ENCODE assay signal across 10 mouse cellular contexts in the genomic region with DNA sequence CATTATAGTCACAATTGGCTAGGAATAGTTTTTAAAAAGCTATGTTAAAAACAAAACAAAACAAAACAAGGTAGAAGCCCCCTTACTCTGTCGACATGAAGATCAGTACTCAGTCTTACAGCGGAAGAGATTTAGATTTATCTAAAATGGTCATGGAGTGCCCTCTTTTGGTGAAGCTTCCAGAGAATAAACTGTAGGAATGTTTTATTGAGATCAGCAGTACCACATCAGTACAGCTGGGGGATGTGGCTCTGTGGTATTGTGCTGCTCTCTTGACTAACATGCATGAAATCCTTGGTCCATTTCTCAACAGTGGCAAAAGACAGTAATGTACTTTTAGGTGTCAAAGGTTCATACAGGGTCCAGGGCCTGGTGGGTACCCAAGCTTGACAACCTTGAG. TPM values are rescaled to one million over a fixed set of nuclear protein-coding genes. Genes with fewer than 3 reads are reported as not detected.
DNase-seq lines count a peak whose midpoint lies in the region; ATAC-seq lines count a peak whose summit lies in the region.
"Had no signal": no experiment of that assay in that cellular context is flagged by ENCODE, and none has a peak within 500 bp of the region (broad histone marks: within the 10 kb centered on the region; RNA-seq: fewer than 3 reads in every experiment).

No protein-coding gene starts in this region.

- no peaks in the 10 kb centered on the region for H3K36me3 ChIP-seq in embryonic facial prominence, embryonic 11.5 days (replicated peaks; ENCODE audit: control insufficient read depth, insufficient read depth, low read depth, low read length)
- no peaks in the 10 kb centered on the region for H3K36me3 ChIP-seq in embryonic facial prominence, embryonic 10.5 days (replicated peaks)
- no peaks in the 10 kb centered on the region for H3K36me3 ChIP-seq in embryonic facial prominence, embryonic 15.5 days
- H3K36me3 ChIP-seq in midbrain, embryonic 14.5 days (ENCODE audit: control insufficient read depth, insufficient read depth, low read length) = no peaks in the 10 kb centered on the region
- H3K36me3 ChIP-seq: liver, embryonic 15.5 days had no signal

- 30% methylated on average over 2 of the region's 2 CpGs for WGBS in embryonic facial prominence, embryonic 11.5 days
- WGBS in embryonic facial prominence, embryonic 10.5 days = 36% methylated on average over 2 of the region's 2 CpGs
- WGBS in embryonic facial prominence, embryonic 15.5 days = 26% methylated on average over 2 of the region's 2 CpGs
- 29% methylated on average over 2 of the region's 2 CpGs for WGBS in midbrain, embryonic 14.5 days

- no peak overlapping the region for H3K9ac ChIP-seq in embryonic facial prominence, embryonic 11.5 days (replicated peaks; ENCODE audit: low read length)
- H3K9ac ChIP-seq in embryonic facial prominence, embryonic 15.5 days = no peak overlapping the region
- H3K9ac ChIP-seq in midbrain, embryonic 14.5 days (replicated peaks; ENCODE audit: low read length) = no peak overlapping the region
- H3K9ac ChIP-seq: liver, embryonic 15.5 days had no signal

- H3K4me3 ChIP-seq in embryonic facial prominence, embryonic 11.5 days (ENCODE audit: low read depth, low read length) = no peak overlapping the region
- H3K4me3 ChIP-seq in embryonic facial prominence, embryonic 10.5 days = no peak overlapping the region
- no peak overlapping the region for H3K4me3 ChIP-seq in embryonic facial prominence, embryonic 15.5 days (replicated peaks)
- H3K4me3 ChIP-seq in midbrain, embryonic 14.5 days (replicated peaks; ENCODE audit: low read depth, low read length) = no peak overlapping the region
- H3K4me3 ChIP-seq: liver, embryonic 15.5 days had no signal

- H3K4me1 ChIP-seq in embryonic facial prominence, embryonic 11.5 days (ENCODE audit: control insufficient read depth, insufficient read depth, low read length) = no peaks in the 10 kb centered on the region
- H3K4me1 ChIP-seq in embryonic facial prominence, embryonic 10.5 days = no peaks in the 10 kb centered on the region
- H3K4me1 ChIP-seq in embryonic facial prominence, embryonic 15.5 days = no peaks in the 10 kb centered on the region
- no peaks in the 10 kb centered on the region for H3K4me1 ChIP-seq in midbrain, embryonic 14.5 days (ENCODE audit: control insufficient read depth, insufficient read depth, low read length)

- no peak overlapping the region for H3K4me2 ChIP-seq in embryonic facial prominence, embryonic 11.5 days (ENCODE audit: low read depth, low read length)
- no peak overlapping the region for H3K4me2 ChIP-seq in embryonic facial prominence, embryonic 15.5 days (replicated peaks)
- no peak overlapping the region for H3K4me2 ChIP-seq in midbrain, embryonic 14.5 days (ENCODE audit: low read length)
- H3K4me2 ChIP-seq: liver, embryonic 15.5 days had no signal

- no peak overlapping the region for H3K27ac ChIP-seq in embryonic facial prominence, embryonic 11.5 days (replicated peaks; ENCODE audit: low read depth, low read length)
- no peak overlapping the region for H3K27ac ChIP-seq in embryonic facial prominence, embryonic 10.5 days (replicated peaks)
- H3K27ac ChIP-seq in embryonic facial prominence, embryonic 15.5 days (replicated peaks) = no peak overlapping the region
- no peak overlapping the region for H3K27ac ChIP-seq in midbrain, embryonic 14.5 days (replicated peaks; ENCODE audit: low read depth, low read length)
- H3K27ac ChIP-seq: liver, embryonic 15.5 days had no signal

- intact Hi-C loops in left cerebral cortex, postnatal 25 days (cut with DNase I) = loop anchor here (10.0 kb wide), 2 partner anchors 808 to 1142 kb away; a partner anchor contains a TSS

- peak; percentile 35 for DNase-seq in embryonic facial prominence, embryonic 11.5 days (ENCODE audit: low spot score)
- no peak for DNase-seq in embryonic facial prominence, embryonic 10.5 days (ENCODE audit: low spot score)
- DNase-seq in left cerebral cortex, postnatal 25 days (ENCODE audit: low spot score in 2 of 2) = peak; percentile 21 to 65
- DNase-seq in left cerebral cortex, adult 18-20 months (ENCODE audit: low spot score in 2 of 2) = no peak
- DNase-seq in midbrain, embryonic 14.5 days = peak; percentile 79
- DNase-seq in cerebellum, adult 9-10 months = no peak
- no peak for DNase-seq in layer of hippocampus, adult 8-10 months (ENCODE audit: low spot score in 2 of 2)

- ATAC-seq in embryonic facial prominence, embryonic 11.5 days (replicated peaks; ENCODE audit: insufficient number of reproducible peaks, low FRiP score, low TSS enrichment, low read depth) = no peak
- ATAC-seq in embryonic facial prominence, embryonic 15.5 days (ENCODE audit: insufficient number of reproducible peaks, low FRiP score, low TSS enrichment, low read depth) = peak; percentile 66; the same call in 1 of the 2 replicates
- peak; percentile 31; the same call in 1 of the 2 replicates for ATAC-seq in midbrain, embryonic 14.5 days (ENCODE audit: low FRiP score, low TSS enrichment)

- H3K9me3 ChIP-seq in embryonic facial prominence, embryonic 11.5 days (replicated peaks; ENCODE audit: control insufficient read depth, low read length) = no peaks in the 10 kb centered on the region
- H3K9me3 ChIP-seq in embryonic facial prominence, embryonic 10.5 days = no peaks in the 10 kb centered on the region
- no peaks in the 10 kb centered on the region for H3K9me3 ChIP-seq in embryonic facial prominence, embryonic 15.5 days (replicated peaks)
- no peaks in the 10 kb centered on the region for H3K9me3 ChIP-seq in midbrain, embryonic 14.5 days (ENCODE audit: control insufficient read depth, low read length)
- H3K9me3 ChIP-seq: liver, embryonic 15.5 days had no signal

- H3K27me3 ChIP-seq in embryonic facial prominence, embryonic 11.5 days (ENCODE audit: control insufficient read depth, insufficient read depth, low read length) = no peaks in the 10 kb centered on the region
- H3K27me3 ChIP-seq in embryonic facial prominence, embryonic 10.5 days (replicated peaks; ENCODE audit: low read depth, poor library complexity, severe bottlenecking) = no peaks in the 10 kb centered on the region
- no peaks in the 10 kb centered on the region for H3K27me3 ChIP-seq in embryonic facial prominence, embryonic 15.5 days
- H3K27me3 ChIP-seq in midbrain, embryonic 14.5 days (ENCODE audit: control insufficient read depth, insufficient read depth, low read length) = no peaks in the 10 kb centered on the region

RNA-seq across cellular contexts. Expression of a gene that starts 5.0 kb away (rescaled TPM):
- polyA plus RNA-seq in embryonic facial prominence, embryonic 11.5 days (2014; fragmentation: Nextera tagmentation; extraction: Ambion mirVana) = 8.2 and 9.0 TPM in 2 replicates
- 7.0 and 8.5 TPM in 2 replicates for polyA plus RNA-seq in embryonic facial prominence, embryonic 10.5 days (2016; fragmentation: Nextera tagmentation; extraction: Ambion mirVana)
- total RNA-seq in left cerebral cortex, postnatal 25 days (2021) = 10 to 100 TPM; 20.9 to 25.7 TPM
- 10 to 100 TPM; 23.6 to 27.4 TPM for total RNA-seq in left cerebral cortex, adult 18-20 months (2021)
- 12.8 and 14.1 TPM in 2 replicates for polyA plus RNA-seq in embryonic facial prominence, embryonic 15.5 days (2015; fragmentation: Nextera tagmentation; extraction: Ambion mirVana)
- 16.5 and 20.2 TPM in 2 replicates for polyA plus RNA-seq in midbrain, embryonic 14.5 days (2014; fragmentation: Nextera tagmentation; extraction: Ambion mirVana)
- 10 to 100 TPM; 19.5 to 29.3 (median 24.7) TPM for total RNA-seq in layer of hippocampus, adult 8-10 months (2022)

RNA-seq across cellular contexts. Expression of a gene that starts 37.9 kb away (rescaled TPM):
- polyA plus RNA-seq in embryonic facial prominence, embryonic 11.5 days (2014; fragmentation: Nextera tagmentation; extraction: Ambion mirVana) = not detected in 2 replicates
- 0.07 TPM in 1 of 2 replicates, not detected in the other for polyA plus RNA-seq in embryonic facial prominence, embryonic 10.5 days (2016; fragmentation: Nextera tagmentation; extraction: Ambion mirVana)
- 1 to 10 TPM in 1 of 2 experiments, under 1 TPM in 1; 0.92 to 1.0 TPM for total RNA-seq in left cerebral cortex, postnatal 25 days (2021)
- 1 to 10 TPM; 1.0 to 1.7 TPM for total RNA-seq in left cerebral cortex, adult 18-20 months (2021)
- not detected in 2 replicates for polyA plus RNA-seq in embryonic facial prominence, embryonic 15.5 days (2015; fragmentation: Nextera tagmentation; extraction: Ambion mirVana)
- 0.20 TPM in 1 of 2 replicates, not detected in the other for polyA plus RNA-seq in midbrain, embryonic 14.5 days (2014; fragmentation: Nextera tagmentation; extraction: Ambion mirVana)
- 1 to 10 TPM in 1 of 4 experiments, under 1 TPM in 2, not detected in 1; 0.74 to 1.2 (median 0.89) TPM for total RNA-seq in layer of hippocampus, adult 8-10 months (2022)
- polyA plus RNA-seq: liver, embryonic 15.5 days; spleen, adult 2 months had no signal

Comparison
In these comparisons a context has a peak if more than half of its experiments do, and no peak if none do; other contexts are left out.
1. DNase-seq: peak in embryonic facial prominence, embryonic 11.5 days (single experiment), left cerebral cortex, postnatal 25 days (2 of 2) and midbrain, embryonic 14.5 days (single experiment); none in embryonic facial prominence, embryonic 10.5 days (single experiment), left cerebral cortex, adult 18-20 months (0 of 2), cerebellum, adult 9-10 months (single experiment) and layer of hippocampus, adult 8-10 months (0 of 2).